Mouse (Mus musculus): ENCODE measurements around the gene Sdc1. TPM values are rescaled to one million over a fixed set of nuclear protein-coding genes. Genes with fewer than 3 reads are reported as not detected.

Sdc1 gene
- total RNA-seq, 4 experiments from 2014 or later: 0.82 to 3.1 (median 2.1) TPM

DNA sequence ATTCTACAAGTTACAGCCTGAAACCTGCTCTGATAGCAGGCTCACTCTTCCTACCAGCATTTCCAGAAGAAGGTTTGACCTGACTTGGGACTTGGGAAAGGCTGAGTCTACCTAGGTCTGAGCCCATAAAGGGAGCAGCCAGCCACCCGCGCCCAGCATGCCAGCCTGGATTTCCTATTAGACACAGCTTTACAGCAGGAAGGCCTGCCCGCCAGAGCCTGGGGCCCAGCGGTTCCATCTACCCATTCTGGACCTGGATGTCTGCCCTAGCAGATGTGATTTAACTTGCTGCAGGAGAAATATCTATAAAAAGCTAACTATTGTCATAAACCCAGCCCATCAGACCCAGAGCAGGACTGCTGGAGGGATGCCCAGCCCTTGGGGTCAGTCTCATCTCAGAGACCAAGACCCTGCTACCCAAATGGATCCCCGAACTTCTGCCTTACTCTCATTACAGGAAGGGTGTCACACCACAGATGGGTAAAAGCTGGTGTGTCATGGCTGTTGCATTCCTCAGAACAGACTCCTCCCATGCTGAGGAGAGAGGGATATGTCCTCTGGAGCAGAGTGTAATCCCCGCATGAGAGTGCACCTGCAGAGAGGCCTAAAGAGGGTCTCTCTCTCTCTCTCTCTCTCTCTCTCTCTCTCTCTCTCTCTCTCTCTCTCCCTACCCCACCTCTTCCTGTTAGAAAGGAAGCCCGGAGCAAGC lies 54.0 kb downstream of the Sdc1 start:
- DNase-seq (ENCODE audit: low spot score in 2 of 2): no peak

- DNase-seq (ENCODE audit: low spot score in 2 of 2): no peak
These were observed 56.0 kb downstream of the Sdc1 start for GRCm38 (mm10) chr12:8827014-8827715.

GRCm38 (mm10) chr12:8829032-8829660 lies 58.0 kb downstream of the Sdc1 start:
- DNase-seq (ENCODE audit: low spot score in 2 of 2): no peak

- no peak for DNase-seq (ENCODE audit: low spot score in 2 of 2)
These were observed 58.5 kb downstream of the Sdc1 start for GRCm38 (mm10) chr12:8829661-8830040.

DNA sequence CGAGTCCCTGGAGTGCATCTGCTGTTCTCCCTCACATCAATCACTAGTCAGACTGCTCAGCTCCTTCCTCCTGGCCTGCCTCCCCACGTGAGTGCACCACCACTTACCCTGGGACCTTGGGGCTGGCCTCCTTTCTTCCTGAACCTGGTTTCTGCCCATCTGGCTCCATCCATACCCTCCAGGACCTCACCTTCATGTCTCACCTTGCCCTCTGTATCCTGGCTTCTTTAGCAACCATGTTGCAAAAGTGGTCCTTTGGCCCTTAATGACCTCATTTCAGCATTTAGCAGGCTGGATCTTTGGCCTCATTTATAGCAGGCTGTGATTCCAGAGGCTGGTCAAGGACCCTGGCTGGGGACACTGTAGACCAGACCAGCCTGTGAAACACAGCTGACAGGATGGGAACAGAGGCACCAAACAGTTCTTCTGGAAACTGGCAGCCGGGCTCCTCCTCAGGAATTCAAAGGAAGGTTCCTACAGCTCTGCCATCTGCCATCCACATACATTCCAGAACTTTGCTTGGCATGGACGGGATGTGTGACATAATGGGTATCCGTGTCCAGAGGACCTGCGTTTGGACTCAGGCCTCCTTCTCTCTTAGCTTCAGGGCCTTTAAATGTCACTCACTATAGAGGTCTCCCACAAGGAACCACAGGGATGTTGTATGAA lies 60.0 kb downstream of the Sdc1 start:
- DNase-seq (ENCODE audit: low spot score in 2 of 2): no peak

- no peak for DNase-seq (ENCODE audit: low spot score in 2 of 2)
These were observed 60.6 kb downstream of the Sdc1 start for GRCm38 (mm10) chr12:8831710-8832109.

GRCm38 (mm10) chr12:8840782-8841325 lies 69.7 kb downstream of the Sdc1 start:
- DNase-seq (ENCODE audit: low spot score in 2 of 2): no peak

DNA sequence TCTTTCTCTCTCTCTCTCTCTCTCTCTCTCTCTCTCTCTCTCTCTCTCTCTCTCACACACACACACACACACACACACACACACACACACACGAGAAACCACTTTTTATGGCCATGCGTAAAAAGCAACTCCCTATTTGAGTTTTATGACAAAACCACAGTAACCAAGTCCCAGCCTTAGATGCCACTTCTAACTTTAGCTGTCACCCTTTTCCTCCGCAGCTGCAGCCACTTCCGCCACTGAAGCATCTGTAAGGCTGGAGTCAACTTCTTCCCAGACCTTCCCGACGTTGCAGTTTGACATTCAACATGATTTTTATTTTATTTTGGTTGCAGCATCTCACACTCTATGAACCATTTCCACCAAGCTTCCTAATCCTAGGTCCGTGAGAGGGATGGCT lies 71.6 kb downstream of the Sdc1 start:
- no peak for DNase-seq (ENCODE audit: low spot score in 2 of 2)

Other genes with a start within 250 kb of the Sdc1 start
- not detected for gene Slc7a15, start 172.3 kb upstream of the Sdc1 start, total RNA-seq (2022)
- gene Pum2, start 97.2 kb upstream of the Sdc1 start, total RNA-seq (2022): 10 to 100 TPM; 80.0 to 94.9 (median 88.2) TPM
- gene Laptm4a, start 150.3 kb downstream of the Sdc1 start, total RNA-seq (2022): 100 to 1,000 TPM; 221 to 236 (median 226) TPM
- under 1 TPM in 1 of 4 experiments, not detected in 3; 0.12 TPM for gene Matn3, start 176.6 kb downstream of the Sdc1 start, total RNA-seq (2022)
- 10 to 100 TPM in 2 of 4 experiments, 1 to 10 TPM in 2; 8.4 to 10.7 (median 9.5) TPM for gene Wdr35, start 202.6 kb downstream of the Sdc1 start, total RNA-seq (2022)

Measured in gastrocnemius, adult 8-10 months (tissue).